Mouse (Mus musculus) E14TG2a.4 (cell line): ENCODE data around the gene Nipsnap2.

ENCODE experiments used
- CTCF ChIP-seq: conservative IDR thresholded peaks from 2 replicates; pipeline ENCODE4 v1.5.1; 2014; ENCODE audit warnings: low read length
- POU5F1 ChIP-seq: IDR thresholded peaks from 2 replicates; pipeline ENCODE4 v1.6.1; 2014; ENCODE audit warnings: low read length, borderline replicate concordance

DNA sequence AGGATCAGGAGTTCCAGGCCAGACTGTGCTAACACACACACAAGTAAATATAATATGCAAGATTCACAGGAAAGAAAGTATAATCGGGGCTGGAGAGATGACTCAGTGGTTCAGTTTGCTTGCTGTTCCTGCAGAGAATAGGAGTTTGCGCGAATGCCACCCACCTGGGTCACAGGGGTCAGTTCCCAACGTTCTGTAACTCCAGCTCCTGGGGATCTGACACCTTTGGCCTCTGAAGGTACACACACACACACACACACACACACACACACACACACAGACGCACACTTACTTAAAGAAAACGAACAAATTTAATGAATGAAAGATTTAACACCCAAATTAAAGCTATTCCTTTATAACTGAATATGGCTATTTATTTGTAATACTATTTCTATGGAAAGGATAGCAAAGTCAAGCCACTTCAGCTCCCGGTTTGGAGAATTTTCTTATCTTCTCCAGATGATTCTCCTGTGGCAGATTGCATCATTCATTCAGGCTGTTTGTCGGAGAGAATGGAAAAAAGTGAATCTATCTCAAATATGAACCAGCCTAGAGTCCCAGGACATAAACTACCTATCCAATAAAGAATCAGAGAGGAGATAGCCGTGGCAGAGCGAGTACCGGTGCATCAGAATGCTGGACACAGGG, 53.6 kb downstream of the Nipsnap2 start:
- TF ChIP-seq CTCF, result no peak
- TF ChIP-seq POU5F1, result no peak
